Comparison of ENCODE assay signal across 8 mouse cellular contexts in the genomic region with DNA sequence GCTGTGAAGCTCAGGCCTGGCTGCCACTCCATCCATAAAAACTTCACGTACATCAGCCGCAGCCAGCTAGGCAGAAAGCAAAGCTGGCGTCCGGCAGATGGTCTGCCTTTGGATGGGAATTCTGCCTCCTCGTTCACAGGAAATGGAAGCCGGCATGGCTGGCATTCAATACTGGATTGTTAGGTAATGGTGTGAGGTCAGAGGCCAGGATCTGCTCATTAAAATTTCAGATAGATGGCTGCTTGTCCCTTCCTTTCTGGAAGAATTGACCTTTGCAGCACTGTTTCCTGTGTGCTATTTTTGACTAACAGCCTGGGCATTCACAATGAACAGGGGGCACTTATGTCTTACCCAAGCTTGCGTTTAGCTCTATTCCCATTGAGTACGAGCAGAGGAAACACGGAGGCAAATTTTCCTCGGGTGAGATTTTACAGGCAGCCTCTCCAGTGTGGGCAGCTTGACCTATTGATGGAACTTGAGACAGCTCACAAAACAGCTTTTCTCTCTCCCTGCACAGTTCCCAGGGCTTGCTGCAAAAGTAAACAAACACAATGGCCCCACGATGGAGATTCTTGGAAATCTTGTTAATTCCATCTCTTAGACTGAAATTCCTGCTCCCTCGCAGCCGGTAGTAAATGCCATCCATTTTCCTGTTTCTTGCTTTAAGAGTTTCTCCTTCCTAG. TPM values are rescaled to one million over a fixed set of nuclear protein-coding genes. Genes with fewer than 3 reads are reported as not detected.
DNase-seq lines count a peak whose midpoint lies in the region; ATAC-seq lines count a peak whose summit lies in the region.

No protein-coding gene starts in this region.

- DNase-seq in cerebellum, postnatal 25 days = peak; percentile 23 to 26
- DNase-seq in cerebellum, adult 8-10 months = no peak
- peak; percentile 66 to 68 for DNase-seq in right cerebral cortex, postnatal 10 days (ENCODE audit: low spot score in 2 of 2)
- no peak for DNase-seq in right cerebral cortex, postnatal 14 days
- DNase-seq in layer of hippocampus, adult 9-11 months = peak; percentile 28
- no peak for DNase-seq in thymus, postnatal 4 days
- DNase-seq in ovary, postnatal 10 days (ENCODE audit: low spot score) = no peak

- no peak for ATAC-seq in erythroid progenitor cell, adult 5-6 weeks (replicated peaks; ENCODE audit: low FRiP score, poor library complexity, severe bottlenecking)

RNA-seq across cellular contexts. Expression of a gene that starts 4.0 kb away (rescaled TPM):
- not detected in 2 replicates for total RNA-seq in erythroid progenitor cell, adult 5-6 weeks (2015; ENCODE audit: low replicate concordance)
- 0.90 TPM in 1 of 2 replicates, not detected in the other for total RNA-seq in erythroid progenitor cell, adult 5-6 weeks (2017; ENCODE audit: low replicate concordance)

Comparison
In these comparisons a context has a peak if more than half of its experiments do, and no peak if none do; other contexts are left out.
1. DNase-seq: peak in cerebellum, postnatal 25 days (2 of 2), right cerebral cortex, postnatal 10 days (2 of 2) and layer of hippocampus, adult 9-11 months (single experiment); none in cerebellum, adult 8-10 months (single experiment), right cerebral cortex, postnatal 14 days (single experiment), thymus, postnatal 4 days (single experiment) and ovary, postnatal 10 days (single experiment).